Mouse (Mus musculus) erythroblast, adult 5-6 weeks (primary cell): ENCODE measurements at regions not wholly inside any gene's neighbourhood (a gene's known extent, or its start where the extent isn't known, plus 50 kb on each side); places are given as distances from the start of the nearest gene placed in this dataset.

Source experiments
- ATAC-seq: replicated peaks from 2 replicates; pipeline ENCODE4 v1.8.0; 2016; ENCODE audit warnings: moderate number of reproducible peaks, mild to moderate bottlenecking, moderate TSS enrichment, inconsistent platforms; ENCODE audit not compliant: poor library complexity, low FRiP score, severe bottlenecking

DNA sequence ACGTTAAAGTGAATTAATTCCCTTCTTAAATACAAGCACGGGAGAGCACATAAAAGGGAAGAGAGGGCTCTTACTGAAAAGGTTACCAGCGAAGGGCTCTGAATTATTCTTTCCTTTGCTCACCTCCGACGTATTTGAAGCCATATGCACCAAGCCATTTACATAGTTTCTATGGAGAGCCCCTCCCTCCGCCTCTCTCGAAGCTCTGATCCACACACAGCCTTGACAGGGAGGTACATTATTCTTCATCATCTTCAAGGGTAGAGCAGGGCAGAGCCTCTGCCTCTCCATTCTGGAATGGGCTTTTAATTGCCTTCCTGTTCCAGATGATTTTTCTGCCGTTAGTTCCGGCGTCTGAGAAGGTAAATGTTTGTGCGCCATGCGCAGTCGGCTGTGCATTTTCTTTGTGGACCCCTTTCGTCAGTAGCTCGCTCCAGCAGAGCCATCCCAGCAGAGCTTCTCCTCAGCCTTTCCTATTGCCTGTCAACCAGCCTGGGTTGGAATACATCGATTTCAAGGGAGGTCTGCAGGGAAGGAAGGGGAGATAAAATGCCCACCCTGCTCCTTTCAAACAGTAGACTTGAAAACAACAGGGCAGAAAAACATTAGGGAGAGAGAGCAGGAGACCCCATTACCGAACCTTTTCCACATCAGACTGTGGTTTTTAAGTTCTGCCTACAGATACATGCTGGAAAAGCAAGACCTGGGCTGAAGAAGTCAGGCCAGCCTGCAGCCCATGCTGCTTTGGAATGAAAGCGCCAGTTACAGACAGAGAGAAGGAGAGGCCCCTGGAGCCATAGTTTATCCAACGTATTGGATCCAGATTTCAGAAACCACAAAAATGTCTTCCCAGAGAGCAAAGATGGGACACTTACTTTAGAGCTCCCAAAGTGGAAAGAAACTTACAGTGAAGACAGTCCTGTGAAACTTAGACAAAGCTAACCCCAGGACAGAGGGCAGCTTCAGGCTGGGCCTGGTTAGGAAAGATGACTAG lies 124.1 kb downstream of the Edn3 start:
- ATAC-seq: no peak

GRCm38 (mm10) chr2:174892658-174893057 lies 117.4 kb upstream of the Gm14444 start:
- ATAC-seq: no peak

DNA sequence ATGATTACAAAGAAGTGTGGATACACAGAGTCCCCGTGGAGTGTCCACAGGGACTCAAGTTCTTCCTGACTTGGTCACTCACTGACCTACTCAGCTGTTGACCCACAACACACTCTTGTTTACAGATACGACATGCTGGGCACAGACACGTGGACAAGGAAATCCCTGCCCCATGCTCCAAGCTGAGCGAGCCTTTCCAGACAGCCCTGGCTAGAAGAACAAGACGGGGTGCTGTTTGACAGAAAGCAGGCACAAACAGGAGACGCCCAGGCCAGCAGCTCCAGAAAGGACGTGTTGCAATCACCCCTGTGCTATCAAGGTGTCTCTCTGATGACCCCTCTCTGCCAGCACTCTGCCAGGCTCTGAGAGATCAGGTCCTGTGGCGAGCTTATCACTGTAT lies 112.6 kb upstream of the Gm14444 start:
- no peak for ATAC-seq

- no peak for ATAC-seq
Measured at GRCm38 (mm10) chr2:174899940-174900670, 109.9 kb upstream of the Gm14444 start.

DNA sequence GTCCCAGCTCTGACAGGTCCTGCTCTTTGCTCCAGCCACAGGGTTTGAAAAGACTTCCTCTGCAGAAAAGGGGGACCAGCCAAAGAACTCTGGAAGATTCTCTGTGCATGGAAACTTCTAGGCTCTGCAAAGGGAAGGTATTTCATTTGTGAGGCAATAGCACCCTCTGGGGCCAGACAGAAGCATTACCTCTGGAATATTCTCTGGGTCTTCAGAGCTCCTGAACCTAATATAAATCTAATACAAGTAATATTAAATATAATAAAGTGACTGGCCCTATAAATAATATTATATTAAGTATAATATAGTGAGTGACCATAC lies 109.4 kb upstream of the Gm14444 start:
- ATAC-seq: no peak

DNA sequence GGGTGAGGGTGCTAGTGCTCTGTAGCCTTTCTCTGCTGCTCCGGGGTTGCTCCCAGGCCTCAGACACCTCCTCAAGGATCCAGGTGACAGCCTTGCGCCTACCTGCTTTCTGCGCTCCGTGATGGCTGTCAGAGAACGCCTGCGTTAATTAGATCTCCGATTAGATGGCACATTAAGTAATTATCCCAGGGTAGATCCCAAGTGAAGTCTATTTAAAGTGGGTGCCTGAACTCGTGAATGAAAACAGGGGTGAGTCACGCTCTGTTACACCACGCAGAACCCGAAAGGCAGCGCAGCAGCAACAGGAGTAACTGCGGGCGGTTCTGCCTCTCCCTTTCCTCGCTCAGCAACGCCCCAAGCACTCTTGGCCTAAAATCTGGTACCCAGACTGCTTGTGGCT lies 108.2 kb upstream of the Gm14444 start:
- ATAC-seq: no peak

DNA sequence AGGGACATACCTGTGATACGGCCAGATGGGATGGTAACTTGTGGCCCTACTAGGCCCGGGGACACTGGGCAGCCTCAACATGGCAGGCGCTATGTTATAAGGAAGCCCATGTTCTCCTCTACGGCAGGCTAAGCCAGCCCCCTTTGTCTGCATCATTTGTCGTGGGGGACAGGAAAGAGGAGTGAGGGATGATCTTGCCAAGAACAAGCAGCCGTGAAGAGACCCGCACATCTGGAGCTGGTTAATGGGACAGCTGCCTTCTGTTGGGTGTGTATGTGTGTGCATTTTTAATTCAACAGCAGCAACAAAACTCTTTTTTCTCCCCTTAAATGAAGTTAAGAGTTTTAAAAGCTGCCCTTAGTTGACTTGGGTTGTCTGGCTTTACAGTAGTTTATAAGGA lies 106.4 kb upstream of the Gm14444 start:
- no peak for ATAC-seq

DNA sequence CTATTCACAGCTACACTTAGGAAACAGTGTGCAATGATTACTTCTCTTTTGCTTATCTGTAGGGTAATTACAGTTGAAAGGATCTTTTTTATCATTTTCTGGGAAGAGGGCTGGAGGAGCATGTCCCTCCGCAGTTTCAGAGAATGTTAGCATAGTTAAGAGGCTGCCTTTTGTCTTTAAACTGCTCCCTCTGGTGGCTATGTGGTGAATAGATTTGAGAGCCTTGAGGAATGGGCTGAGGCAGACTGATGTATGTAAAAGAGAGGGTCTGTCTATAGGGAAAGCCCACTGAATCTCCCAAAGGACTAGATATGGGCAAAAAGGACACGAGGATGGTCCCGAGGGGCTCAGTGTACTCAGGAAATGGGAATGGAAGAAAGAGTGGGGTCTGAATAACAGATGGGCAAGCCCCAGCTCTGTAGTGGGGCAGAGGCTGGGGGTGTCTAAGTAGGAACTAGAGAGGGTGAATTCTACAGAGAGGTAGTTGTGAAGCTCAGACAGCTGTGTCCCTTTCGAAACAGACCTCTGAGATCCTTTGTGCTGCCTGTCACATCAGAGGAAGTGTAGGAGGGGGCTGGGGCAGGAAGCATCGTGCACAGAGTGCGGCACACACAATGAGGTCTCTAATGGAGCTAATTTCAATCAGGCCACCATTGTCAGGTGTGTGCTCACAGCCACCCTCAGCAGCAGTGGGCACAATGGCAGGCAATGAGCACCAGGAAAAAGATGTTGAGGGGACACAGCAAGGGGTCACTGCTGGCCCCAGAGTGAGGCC lies 104.0 kb upstream of the Gm14444 start:
- no peak for ATAC-seq

GRCm38 (mm10) chr2:174917146-174917905 lies 92.7 kb upstream of the Gm14444 start:
- ATAC-seq: no peak

- ATAC-seq: no peak
Measured at GRCm38 (mm10) chr2:174917975-174918374, 92.1 kb upstream of the Gm14444 start.

- ATAC-seq: no peak
Measured at GRCm38 (mm10) chr2:174922208-174922607, 87.8 kb upstream of the Gm14444 start.

DNA sequence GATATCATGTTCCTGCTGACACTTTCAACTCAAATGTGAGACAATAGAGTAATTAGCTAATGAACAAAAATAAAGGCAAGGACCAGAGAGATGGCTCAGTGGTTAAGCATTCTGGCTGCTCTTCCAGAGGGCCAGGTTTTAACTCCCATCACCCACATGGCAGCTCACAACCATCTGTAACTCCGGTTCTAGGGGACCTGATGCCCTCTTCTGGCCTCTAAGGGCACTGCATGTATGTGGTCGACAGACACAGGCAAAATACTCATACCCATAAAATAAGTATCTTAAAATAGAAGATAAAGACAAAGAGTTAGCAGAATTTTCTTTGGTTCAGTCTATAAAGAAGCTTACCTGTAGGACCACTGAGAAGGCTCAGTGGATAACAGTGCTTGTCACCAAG lies 80.3 kb upstream of the Gm14444 start:
- no peak for ATAC-seq

DNA sequence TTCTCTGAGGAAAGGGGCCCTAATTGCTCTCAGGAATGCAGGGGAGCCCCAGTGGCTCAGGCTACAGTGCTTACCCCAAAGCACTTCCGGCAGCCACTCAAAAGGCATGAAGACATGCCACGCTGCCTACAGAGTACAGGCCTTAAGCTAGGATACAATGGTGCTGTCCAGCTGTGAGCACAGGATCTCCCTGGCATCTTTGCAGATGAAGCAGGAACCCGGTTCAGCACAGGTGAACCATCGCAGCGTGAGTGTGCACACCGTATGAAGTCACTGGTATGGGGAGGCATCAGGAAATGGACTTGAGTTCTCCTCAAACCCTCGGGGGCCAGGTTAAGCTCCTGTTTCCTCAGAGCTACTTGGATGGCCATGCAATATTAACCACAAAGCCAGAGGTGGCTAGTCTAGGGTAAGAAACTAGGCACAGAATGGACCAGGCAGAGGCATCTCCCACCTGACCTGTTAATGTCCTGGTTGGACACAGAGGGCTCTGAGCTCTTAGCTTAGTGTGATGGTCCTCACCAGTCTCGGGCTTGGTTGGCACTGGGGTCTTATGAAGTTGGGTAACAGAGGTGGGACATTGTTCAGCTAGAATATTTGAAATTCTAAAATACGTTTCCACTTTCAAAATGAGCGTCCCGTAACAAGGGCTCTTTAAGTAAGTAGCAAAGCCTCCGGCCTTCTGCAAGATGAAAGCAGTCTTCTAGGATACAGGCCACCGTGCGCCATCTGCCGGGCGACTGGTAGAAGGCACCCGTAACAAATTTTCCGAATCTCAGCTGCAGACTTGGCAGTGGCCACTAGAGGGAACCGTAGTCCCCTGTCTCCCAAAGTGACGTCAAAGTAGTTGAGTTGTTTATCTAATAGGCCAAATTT lies 77.7 kb upstream of the Gm14444 start:
- ATAC-seq: peak; percentile 90

- no peak for ATAC-seq
Measured at GRCm38 (mm10) chr2:174933013-174933353, 77.1 kb upstream of the Gm14444 start.

GRCm38 (mm10) chr2:174936665-174937064 lies 73.4 kb upstream of the Gm14444 start:
- no peak for ATAC-seq

- no peak for ATAC-seq
Measured at GRCm38 (mm10) chr2:174937930-174938329, 72.1 kb upstream of the Gm14444 start.

- ATAC-seq: no peak
Measured at GRCm38 (mm10) chr2:174942221-174942620, 67.8 kb upstream of the Gm14444 start.

DNA sequence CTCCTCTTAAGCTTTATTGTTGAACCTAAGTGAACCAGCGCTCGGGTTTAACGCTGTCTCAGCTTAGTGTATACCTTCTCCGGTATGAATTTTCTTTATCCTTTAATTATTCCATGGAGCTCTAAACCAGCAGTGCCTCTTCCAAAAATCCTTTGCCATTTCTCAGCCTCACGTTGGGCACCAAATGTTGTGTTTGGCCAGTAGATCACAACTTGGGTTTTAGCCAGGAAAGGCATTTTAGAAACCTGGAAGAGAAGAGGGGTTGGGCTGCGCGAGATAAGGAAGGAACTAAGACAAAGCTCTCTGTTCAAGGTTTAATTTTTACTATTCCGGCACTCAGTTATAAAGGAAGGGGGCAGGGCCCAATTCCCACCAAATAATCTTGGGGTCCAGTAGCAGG lies 61.9 kb upstream of the Gm14444 start:
- no peak for ATAC-seq
